Mouse (Mus musculus) hindbrain, embryonic 11.5 days (tissue): ENCODE measurements at regions not wholly inside any gene's neighbourhood (a gene's known extent, or its start where the extent isn't known, plus 50 kb on each side); places are given as distances from the start of the nearest gene placed in this dataset.

Experiments used
- ATAC-seq: fragments of 200-750 bp; cut with Nextera tagmentation; 2 replicates; pipeline ENCODE4 v1.8.0; 2017; ENCODE audit warnings: mild to moderate bottlenecking, moderate TSS enrichment, moderate library complexity; ENCODE audit not compliant: low FRiP score
- DNase-seq: peaks from one replicate; pipeline ENCODE4 v3.0.0-alpha.2; 2015; ENCODE audit warnings: low spot score
- H3K27ac ChIP-seq: fragments of 300-500 bp; sonication (generic); 2 replicates; pipeline ENCODE4 v1.5.1; 2014; ENCODE audit warnings: mild to moderate bottlenecking, low read depth, low read length
- H3K27me3 ChIP-seq: fragments of 300-500 bp; sonication (generic); 2 replicates; pipeline ENCODE4 v1.6.1; 2014; ENCODE audit warnings: mild to moderate bottlenecking, low read length, moderate library complexity, mixed read lengths; ENCODE audit not compliant: control insufficient read depth, insufficient read depth
- H3K36me3 ChIP-seq: fragments of 300-500 bp; sonication (generic); 2 replicates; pipeline ENCODE4 v1.6.1; 2014; ENCODE audit warnings: mild to moderate bottlenecking, low read length, moderate library complexity, mixed read lengths; ENCODE audit not compliant: control insufficient read depth, insufficient read depth
- H3K4me1 ChIP-seq: fragments of 300-500 bp; sonication (generic); replicated peaks from 2 replicates; pipeline ENCODE4 v1.6.1; 2014; ENCODE audit warnings: low read length, mixed read lengths; ENCODE audit not compliant: control insufficient read depth, insufficient read depth
- H3K4me2 ChIP-seq: fragments of 300-500 bp; sonication (generic); replicated peaks from 2 replicates; pipeline ENCODE4 v1.6.1; 2014; ENCODE audit warnings: mild to moderate bottlenecking, low read depth, low read length
- H3K4me3 ChIP-seq: fragments of 300-500 bp; sonication (generic); 2 replicates; pipeline ENCODE4 v1.5.1; 2014; ENCODE audit warnings: low read depth, low read length
- H3K9ac ChIP-seq: fragments of 300-500 bp; sonication (generic); 2 replicates; pipeline ENCODE4 v1.6.1; 2014; ENCODE audit warnings: low read depth, low read length
- H3K9me3 ChIP-seq: fragments of 300-500 bp; sonication (generic); 2 replicates; pipeline ENCODE4 v1.6.1; 2016; ENCODE audit warnings: low read length; ENCODE audit not compliant: control insufficient read depth
- WGBS: fragments of 180-500 bp; shearing (Covaris S2); extraction: QIAGEN DNeasy Blood & Tissue Kit; methylation state at CpG from one replicate; pipeline ENCODE4 v1.1.7; 2014; 5-methylcytosine and 5-hydroxymethylcytosine counted together

- Histone ChIP-seq H3K4me3 (no peak overlapping the region), H3K9me3 (no peaks in the 10 kb centered on the region), H3K36me3 (no peaks in the 10 kb centered on the region), H3K27me3 (no peaks in the 10 kb centered on the region), H3K4me1 (no peaks in the 10 kb centered on the region), H3K9ac (no peak overlapping the region), H3K4me2 (no peak overlapping the region), H3K27ac (no peak overlapping the region)
- 83% methylated on average over 1 of the region's 1 CpGs for WGBS
- ATAC-seq (no peak), DNase-seq (no peak)
These were observed 439.7 kb upstream of the 4930452B06Rik start for GRCm38 (mm10) chr14:9105708-9106107.

GRCm38 (mm10) chr14:9089625-9090326 is 423.7 kb upstream of the 4930452B06Rik start:
- H3K4me1 ChIP-seq, result no peaks in the 10 kb centered on the region
- WGBS, result 85% methylated on average over 5 of the region's 5 CpGs

GRCm38 (mm10) chr14:9087103-9087502 is 421.1 kb upstream of the 4930452B06Rik start:
- ATAC-seq (no peak), DNase-seq (no peak)
- H3K9me3 ChIP-seq, result no peaks in the 10 kb centered on the region
- no peak overlapping the region for H3K4me2 ChIP-seq
- H3K4me3 ChIP-seq, result no peak overlapping the region
- H3K4me1 ChIP-seq, result no peaks in the 10 kb centered on the region
- no peaks in the 10 kb centered on the region for H3K36me3 ChIP-seq
- no peak overlapping the region for H3K27ac ChIP-seq
- no peak overlapping the region for H3K9ac ChIP-seq
- no peaks in the 10 kb centered on the region for H3K27me3 ChIP-seq

More at GRCm38 (mm10) chr14:9089625-9090326, 423.7 kb upstream of the 4930452B06Rik start:
- DNase-seq (no peak), ATAC-seq (no peak)
- Histone ChIP-seq H3K27me3 (no peaks in the 10 kb centered on the region), H3K4me2 (no peak overlapping the region), H3K9me3 (no peaks in the 10 kb centered on the region), H3K27ac (no peak overlapping the region), H3K9ac (no peak overlapping the region), H3K4me3 (no peak overlapping the region), H3K36me3 (no peaks in the 10 kb centered on the region)

- Histone ChIP-seq H3K9ac (no peak overlapping the region), H3K36me3 (no peaks in the 10 kb centered on the region), H3K27me3 (no peaks in the 10 kb centered on the region), H3K4me2 (no peak overlapping the region), H3K27ac (no peak overlapping the region), H3K4me1 (no peaks in the 10 kb centered on the region), H3K4me3 (no peak overlapping the region), H3K9me3 (no peaks in the 10 kb centered on the region)
- WGBS, result 76% methylated on average over 2 of the region's 2 CpGs
- no peak for ATAC-seq
- DNase-seq, result no peak
These were observed 413.6 kb upstream of the 4930452B06Rik start for GRCm38 (mm10) chr14:9079632-9080031.

- H3K27ac ChIP-seq, result no peak overlapping the region
- no peak for ATAC-seq
- no peaks in the 10 kb centered on the region for H3K36me3 ChIP-seq
- 89% methylated on average over 1 of the region's 1 CpGs for WGBS
- no peak for DNase-seq
- H3K27me3 ChIP-seq, result no peaks in the 10 kb centered on the region
- H3K9ac ChIP-seq, result no peak overlapping the region
- no peak overlapping the region for H3K4me3 ChIP-seq
- H3K9me3 ChIP-seq, result no peaks in the 10 kb centered on the region
- no peaks in the 10 kb centered on the region for H3K4me1 ChIP-seq
- H3K4me2 ChIP-seq, result no peak overlapping the region
These were observed 413.0 kb upstream of the 4930452B06Rik start for GRCm38 (mm10) chr14:9079014-9079413.

GRCm38 (mm10) chr14:9071176-9071575 is 405.1 kb upstream of the 4930452B06Rik start:
- WGBS, result 77% methylated on average over 3 of the region's 3 CpGs
- ATAC-seq (no peak), DNase-seq (no peak)
- Histone ChIP-seq H3K9ac (no peak overlapping the region), H3K27me3 (no peaks in the 10 kb centered on the region), H3K4me2 (no peak overlapping the region), H3K36me3 (no peaks in the 10 kb centered on the region), H3K4me3 (no peak overlapping the region), H3K4me1 (no peaks in the 10 kb centered on the region), H3K9me3 (no peaks in the 10 kb centered on the region), H3K27ac (no peak overlapping the region)

- Histone ChIP-seq H3K27ac (no peak overlapping the region), H3K36me3 (no peaks in the 10 kb centered on the region), H3K9me3 (no peaks in the 10 kb centered on the region), H3K4me2 (no peak overlapping the region), H3K27me3 (no peaks in the 10 kb centered on the region), H3K9ac (no peak overlapping the region), H3K4me1 (no peaks in the 10 kb centered on the region), H3K4me3 (no peak overlapping the region)
- WGBS, result 68% methylated on average over 9 of the region's 9 CpGs
- no peak for DNase-seq
- ATAC-seq, result no peak
These were observed 394.0 kb upstream of the 4930452B06Rik start for GRCm38 (mm10) chr14:9060058-9060457.

- WGBS, result 80% methylated on average over 6 of the region's 6 CpGs
- no peak overlapping the region for H3K9ac ChIP-seq
- H3K4me2 ChIP-seq, result no peak overlapping the region
- H3K36me3 ChIP-seq, result no peaks in the 10 kb centered on the region
- no peaks in the 10 kb centered on the region for H3K27me3 ChIP-seq
- H3K4me3 ChIP-seq, result no peak overlapping the region
- DNase-seq, result no peak
- no peaks in the 10 kb centered on the region for H3K4me1 ChIP-seq
- no peak overlapping the region for H3K27ac ChIP-seq
- no peak for ATAC-seq
- no peaks in the 10 kb centered on the region for H3K9me3 ChIP-seq
These were observed 362.8 kb upstream of the 4930452B06Rik start for GRCm38 (mm10) chr14:9028811-9029210.

- Histone ChIP-seq H3K4me2 (no peak overlapping the region), H3K4me3 (no peak overlapping the region), H3K27me3 (no peaks in the 10 kb centered on the region), H3K36me3 (no peaks in the 10 kb centered on the region), H3K27ac (no peak overlapping the region), H3K9me3 (no peaks in the 10 kb centered on the region), H3K9ac (no peak overlapping the region), H3K4me1 (no peaks in the 10 kb centered on the region)
- WGBS, result 94% methylated on average over 6 of the region's 6 CpGs
- ATAC-seq (no peak), DNase-seq (no peak)
These were observed 349.8 kb upstream of the 4930452B06Rik start for GRCm38 (mm10) chr14:9015826-9016225.
